Mouse (Mus musculus) hindbrain, embryonic 12.5 days (tissue): Measurements from ENCODE around the gene Ywhab. TPM values are rescaled to one million over a fixed set of nuclear protein-coding genes. Genes with fewer than 3 reads are reported as not detected.
A peak's percentile ranks its signal among the peaks of the same experiment; 100 is the strongest.

Source experiments
- ATAC-seq: fragments of 200-750 bp; cut with Nextera tagmentation; 2 replicates; pipeline ENCODE4 v1.8.0; 2017; ENCODE audit warnings: moderate TSS enrichment; ENCODE audit not compliant: low FRiP score
- H3K27ac ChIP-seq: fragments of 300-500 bp; sonication (generic); 2 replicates; pipeline ENCODE4 v1.5.1; 2016; ENCODE audit warnings: mild to moderate bottlenecking
- H3K27me3 ChIP-seq: fragments of 300-500 bp; sonication (generic); 2 replicates; pipeline ENCODE4 v1.6.1; 2016; ENCODE audit warnings: mild to moderate bottlenecking
- H3K36me3 ChIP-seq: fragments of 300-500 bp; sonication (generic); 2 replicates; pipeline ENCODE4 v1.6.1; 2016; ENCODE audit warnings: mild to moderate bottlenecking
- H3K4me1 ChIP-seq: fragments of 300-500 bp; sonication (generic); 2 replicates; pipeline ENCODE4 v1.6.1; 2016
- H3K4me2 ChIP-seq: fragments of 300-500 bp; sonication (generic); replicated peaks from 2 replicates; pipeline ENCODE4 v1.6.1; 2016; ENCODE audit warnings: mild to moderate bottlenecking
- H3K4me3 ChIP-seq: fragments of 300-500 bp; sonication (generic); 2 replicates; pipeline ENCODE4 v1.5.1; 2016; ENCODE audit warnings: mild to moderate bottlenecking
- H3K9ac ChIP-seq: fragments of 300-500 bp; sonication (generic); 2 replicates; pipeline ENCODE4 v1.6.1; 2016; ENCODE audit warnings: mild to moderate bottlenecking, moderate library complexity
- H3K9me3 ChIP-seq: fragments of 300-500 bp; sonication (generic); replicated peaks from 2 replicates; pipeline ENCODE4 v1.6.1; 2016; ENCODE audit warnings: mild to moderate bottlenecking
- WGBS: fragments of 180-500 bp; shearing (Covaris S2); methylation state at CpG from one replicate; pipeline ENCODE4 v1.1.7; 2016; 5-methylcytosine and 5-hydroxymethylcytosine counted together
- polyA plus RNA-seq: library from polyadenylated mRNA; unstranded; fragments of >200 nt; fragmentation: Nextera tagmentation; extraction: Ambion mirVana; gene quantifications from 2 replicates; pipeline ENCODE4 v1.2.1, GENCODE M21; 2016

Ywhab gene
- polyA plus RNA-seq, 1 experiment from 2014 or later: 355 TPM

DNA sequence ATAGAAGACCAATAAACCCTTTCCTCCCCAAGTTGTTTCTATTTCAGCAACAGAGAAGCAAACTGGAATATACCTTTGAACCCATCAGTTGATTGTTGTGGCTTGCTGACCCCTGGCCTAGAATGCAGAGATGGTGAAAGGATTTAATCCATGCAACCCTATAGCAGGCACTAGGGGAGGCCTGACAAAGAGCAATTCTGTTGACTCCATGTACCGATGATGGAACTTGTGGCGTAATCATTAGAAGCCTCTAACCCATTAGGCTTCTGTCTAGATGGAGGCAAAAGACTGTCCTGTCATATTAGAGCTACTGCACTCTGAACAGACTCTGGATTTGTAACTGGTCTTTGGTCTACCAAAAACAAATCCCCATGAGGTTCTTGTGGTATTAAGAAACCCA, 1.9 kb upstream of the Ywhab start:
- Histone ChIP-seq H3K27ac (no peak overlapping the region), H3K9me3 (no peaks in the 10 kb centered on the region), H3K4me2 (no peak overlapping the region), H3K4me3 (no peak overlapping the region), H3K9ac (no peak overlapping the region), H3K36me3 (peaks cover 2% of the 10 kb centered on the region; the same call in 1 of the 2 replicates), H3K27me3 (no peaks in the 10 kb centered on the region), H3K4me1 (peaks cover 21% of the 10 kb centered on the region)
- ATAC-seq: no peak
- WGBS: 96% methylated on average over 2 of the region's 2 CpGs

DNA sequence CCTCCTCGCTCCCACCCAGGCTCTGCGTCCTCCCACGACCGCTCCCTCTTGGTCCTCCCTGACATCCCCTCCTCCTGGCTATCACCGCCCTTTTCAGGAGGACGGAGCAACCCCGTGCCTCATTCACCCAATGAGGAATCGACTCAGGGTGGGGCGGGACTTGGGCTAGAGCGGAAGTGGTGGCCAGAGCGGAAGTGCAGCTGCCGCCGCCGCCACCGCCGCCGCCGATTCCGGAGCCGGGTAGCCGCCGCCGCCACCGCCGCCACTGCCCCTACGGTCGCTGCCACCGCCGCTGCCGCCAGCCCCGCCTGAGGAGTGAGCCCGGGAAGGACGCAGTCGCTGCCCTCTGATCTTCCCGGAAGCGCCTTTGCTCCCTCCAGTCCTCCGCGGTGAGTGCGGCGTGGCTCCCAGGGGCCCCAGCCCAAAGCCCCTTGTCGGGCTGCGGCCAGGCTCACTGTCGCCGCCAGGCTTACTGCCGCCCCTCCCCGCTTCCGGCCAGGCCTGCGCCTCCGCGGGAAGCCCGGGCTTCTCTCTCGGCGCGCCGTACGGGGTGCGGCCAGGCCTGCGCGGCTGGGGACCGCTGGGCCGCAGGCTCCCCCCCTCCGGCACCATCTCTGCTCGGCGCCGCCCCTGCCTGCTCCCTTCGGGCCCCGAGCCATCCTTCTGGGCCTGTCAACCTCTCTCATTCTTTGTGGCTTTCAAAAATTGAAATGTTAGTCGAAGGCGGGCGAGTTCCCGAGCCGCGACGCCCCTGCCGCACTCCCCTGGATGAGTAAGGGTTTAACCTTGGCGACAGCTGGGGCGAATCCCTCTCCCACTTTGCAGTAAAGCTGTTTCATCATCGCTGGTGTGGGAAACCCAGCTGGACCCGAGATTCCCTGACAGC, 460 bp downstream of the Ywhab start:
- H3K36me3 ChIP-seq: peaks cover 6% of the 10 kb centered on the region; the same call in 1 of the 2 replicates
- H3K9ac ChIP-seq: peak overlapping the region; percentile 98
- H3K9me3 ChIP-seq: no peaks in the 10 kb centered on the region
- peak overlapping the region; percentile 78 for H3K4me2 ChIP-seq
- no peaks in the 10 kb centered on the region for H3K27me3 ChIP-seq
- WGBS: under 1% methylated on average over 77 of the region's 79 CpGs
- peak overlapping the region; percentile 99 for H3K4me3 ChIP-seq
- H3K4me1 ChIP-seq: peaks cover 24% of the 10 kb centered on the region
- peak; percentile 100 for ATAC-seq
- peak overlapping the region; percentile 96 for H3K27ac ChIP-seq

DNA sequence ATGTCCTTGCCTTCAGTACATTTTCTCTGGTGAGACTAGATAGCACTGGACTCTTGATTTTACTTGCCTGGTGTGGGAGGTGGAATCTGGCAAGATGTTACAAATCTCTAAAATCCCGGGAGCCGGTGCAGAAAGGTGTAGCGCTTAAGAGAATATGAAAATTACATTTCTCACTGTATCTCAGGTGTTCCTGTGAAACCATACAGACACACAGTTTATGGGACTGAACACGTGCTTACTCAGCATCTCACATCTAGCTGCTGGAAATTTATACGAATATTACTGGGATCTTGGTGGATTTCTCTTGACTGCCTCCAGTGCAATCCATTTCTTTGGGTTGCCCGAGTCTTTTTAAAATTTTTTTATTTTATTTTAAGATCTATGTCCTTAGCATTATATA, 1.5 kb downstream of the Ywhab start:
- 80% methylated on average over 6 of the region's 6 CpGs for WGBS
- no peak for ATAC-seq
- peak overlapping the region; percentile 99 for H3K4me3 ChIP-seq
- peak overlapping the region; percentile 78 for H3K4me2 ChIP-seq
- H3K9ac ChIP-seq: peak overlapping the region; percentile 98
- peaks cover 24% of the 10 kb centered on the region for H3K4me1 ChIP-seq
- H3K36me3 ChIP-seq: peaks cover 6% of the 10 kb centered on the region; the same call in 1 of the 2 replicates
- H3K27ac ChIP-seq: no peak overlapping the region
- no peaks in the 10 kb centered on the region for H3K9me3 ChIP-seq
- no peaks in the 10 kb centered on the region for H3K27me3 ChIP-seq

DNA sequence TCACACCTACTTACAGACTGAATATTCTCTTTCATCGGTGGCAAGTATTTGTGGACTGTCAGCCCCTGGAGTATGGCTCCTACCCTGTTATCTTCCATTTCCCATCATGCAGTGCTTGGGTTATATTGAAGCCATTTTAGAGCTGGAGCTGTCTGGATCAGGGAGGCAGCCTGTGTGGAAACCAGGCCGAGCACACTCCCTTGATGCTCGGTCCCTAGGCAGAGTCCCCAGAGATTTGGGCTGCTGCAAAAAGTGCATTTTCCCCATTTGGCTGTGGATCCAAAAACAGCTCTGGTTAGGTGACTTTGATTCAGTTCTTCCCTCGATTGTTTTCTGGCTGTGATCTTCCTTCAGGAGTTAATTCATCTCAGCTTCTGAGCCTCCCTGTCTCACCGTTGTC, 2.1 kb downstream of the Ywhab start:
- no peak for ATAC-seq
- H3K27ac ChIP-seq: no peak overlapping the region
- no peak overlapping the region for H3K4me3 ChIP-seq
- H3K27me3 ChIP-seq: no peaks in the 10 kb centered on the region
- H3K4me1 ChIP-seq: peaks cover 24% of the 10 kb centered on the region
- 79% methylated on average over 5 of the region's 5 CpGs for WGBS
- peaks cover 6% of the 10 kb centered on the region; the same call in 1 of the 2 replicates for H3K36me3 ChIP-seq
- H3K9ac ChIP-seq: no peak overlapping the region
- H3K9me3 ChIP-seq: no peaks in the 10 kb centered on the region
- H3K4me2 ChIP-seq: peak overlapping the region; percentile 27

DNA sequence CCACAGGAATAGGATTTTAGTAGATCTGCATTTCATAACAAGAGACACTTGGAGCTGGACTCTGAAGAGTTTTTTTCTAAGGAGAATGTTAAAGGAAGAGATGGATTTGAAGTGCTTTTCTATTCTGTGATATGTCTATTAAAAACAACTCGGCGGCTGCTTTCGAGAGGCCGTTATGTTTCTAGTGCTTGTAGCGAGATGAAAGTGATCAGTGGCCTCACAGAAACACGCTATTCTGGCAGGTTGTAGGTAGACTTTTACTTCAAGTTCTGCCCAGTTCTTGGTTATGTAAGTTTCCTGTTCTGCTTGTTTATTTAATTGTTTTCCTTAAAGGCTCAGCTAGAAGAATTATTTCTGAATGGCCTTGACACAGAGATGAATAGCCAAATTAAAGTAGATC, 4.2 kb downstream of the Ywhab start:
- H3K4me3 ChIP-seq: no peak overlapping the region
- no peak overlapping the region for H3K4me2 ChIP-seq

DNA sequence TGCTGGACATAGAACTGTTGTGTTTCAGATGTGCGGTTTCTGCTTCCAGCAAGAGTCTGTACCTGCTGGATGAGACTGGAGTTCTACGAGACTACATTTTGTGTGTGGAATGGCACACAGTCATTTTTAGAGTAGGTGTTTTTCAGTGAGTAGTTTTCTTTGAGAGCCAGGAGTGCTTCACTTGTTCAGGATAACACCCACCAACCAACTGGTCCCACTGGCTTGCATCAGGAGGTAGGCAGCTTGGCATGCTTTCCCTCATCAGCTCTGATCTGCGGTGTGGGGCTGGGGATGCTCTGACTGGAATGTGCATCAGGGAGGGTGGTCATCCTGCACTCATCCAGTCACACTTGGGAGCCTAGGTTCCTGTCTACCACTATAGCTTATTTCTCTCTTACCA, 7.9 kb downstream of the Ywhab start:
- Histone ChIP-seq H3K4me2 (no peak overlapping the region), H3K27me3 (no peaks in the 10 kb centered on the region), H3K9ac (no peak overlapping the region), H3K4me1 (peaks cover 17% of the 10 kb centered on the region), H3K36me3 (peaks cover 6% of the 10 kb centered on the region; the same call in 1 of the 2 replicates), H3K9me3 (no peaks in the 10 kb centered on the region), H3K4me3 (no peak overlapping the region), H3K27ac (no peak overlapping the region)
- WGBS: 95% methylated on average over 3 of the region's 3 CpGs
- ATAC-seq: no peak

More for the DNA sequence above, 4.2 kb downstream of the Ywhab start:
- 96% methylated on average over 6 of the region's 6 CpGs for WGBS
- Histone ChIP-seq H3K9ac (no peak overlapping the region), H3K9me3 (no peaks in the 10 kb centered on the region), H3K4me1 (peaks cover 23% of the 10 kb centered on the region), H3K27ac (no peak overlapping the region), H3K27me3 (no peaks in the 10 kb centered on the region), H3K36me3 (peaks cover 6% of the 10 kb centered on the region; the same call in 1 of the 2 replicates)
- no peak for ATAC-seq

DNA sequence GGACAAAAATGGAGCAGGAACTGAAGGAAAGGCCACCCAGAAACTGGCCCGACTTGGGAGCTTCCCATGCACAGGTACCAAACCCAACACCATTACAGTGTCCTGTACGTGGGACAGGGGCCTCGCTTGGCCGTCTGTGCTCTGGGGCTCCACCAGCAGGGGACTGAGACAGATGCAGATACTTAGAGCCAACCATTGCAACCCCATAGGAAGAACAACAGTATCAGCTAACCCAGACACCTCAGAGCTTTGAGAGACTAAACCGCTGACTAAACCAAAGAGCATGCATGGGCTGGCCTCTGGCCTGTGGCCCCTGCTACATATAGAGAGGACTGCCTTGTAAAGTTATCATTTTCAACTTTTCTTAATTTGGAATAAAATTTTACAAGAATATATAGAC, 9.7 kb downstream of the Ywhab start:
- Histone ChIP-seq H3K27me3 (no peaks in the 10 kb centered on the region), H3K9ac (no peak overlapping the region), H3K4me1 (peaks cover 20% of the 10 kb centered on the region), H3K9me3 (no peaks in the 10 kb centered on the region), H3K4me2 (no peak overlapping the region), H3K36me3 (no peaks in the 10 kb centered on the region), H3K4me3 (no peak overlapping the region), H3K27ac (no peak overlapping the region)
- 77% methylated on average over 5 of the region's 5 CpGs for WGBS
- no peak for ATAC-seq

DNA sequence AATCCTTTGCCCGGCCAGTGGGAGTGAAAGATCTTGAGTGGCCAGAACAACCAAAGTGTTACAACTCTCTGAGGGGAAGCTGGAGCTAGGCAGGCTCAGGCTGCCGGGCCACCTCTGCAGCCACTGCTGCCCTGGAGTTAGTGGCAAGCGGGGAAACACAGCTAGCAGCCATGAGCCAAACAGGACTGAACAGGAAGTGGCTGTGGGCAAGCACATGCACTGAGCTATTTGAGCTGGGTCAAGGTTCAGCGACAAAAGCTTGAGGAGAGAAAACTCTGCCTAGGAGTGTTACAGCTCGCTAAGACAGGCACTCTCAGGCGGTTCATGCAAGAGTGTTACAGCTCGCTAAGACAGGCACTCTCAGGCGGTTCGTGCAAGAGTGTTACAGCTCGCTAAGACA, 12.2 kb downstream of the Ywhab start:
- H3K36me3 ChIP-seq: peaks cover 6% of the 10 kb centered on the region; the same call in 1 of the 2 replicates
- no peaks in the 10 kb centered on the region for H3K9me3 ChIP-seq
- no peak overlapping the region for H3K27ac ChIP-seq
- no peaks in the 10 kb centered on the region for H3K27me3 ChIP-seq
- no peak overlapping the region for H3K9ac ChIP-seq
- H3K4me2 ChIP-seq: no peak overlapping the region
- no peak overlapping the region for H3K4me3 ChIP-seq
- peaks cover 17% of the 10 kb centered on the region for H3K4me1 ChIP-seq
- no peak for ATAC-seq
- 70% methylated on average over 10 of the region's 10 CpGs for WGBS

DNA sequence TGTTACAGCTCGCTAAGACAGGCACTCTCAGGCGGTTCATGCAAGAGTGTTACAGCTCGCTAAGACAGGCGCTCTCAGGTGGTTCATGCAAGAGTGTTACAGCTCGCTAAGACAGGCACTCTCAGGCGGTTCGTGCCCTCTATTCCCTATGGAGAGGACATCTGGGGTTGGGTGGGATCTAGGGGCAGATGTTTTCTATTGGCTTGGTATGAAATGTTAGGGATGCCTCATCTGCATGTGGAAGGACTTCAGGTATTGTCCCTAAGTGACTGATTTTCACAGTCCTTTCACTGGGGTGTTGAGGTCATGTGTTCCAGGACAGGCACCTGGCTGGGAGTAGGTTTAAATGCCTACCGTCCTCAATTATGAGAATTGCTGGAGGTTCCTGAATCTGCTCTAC, 12.8 kb downstream of the Ywhab start:
- ATAC-seq: no peak
- H3K9me3 ChIP-seq: no peaks in the 10 kb centered on the region
- peaks cover 12% of the 10 kb centered on the region for H3K36me3 ChIP-seq
- no peak overlapping the region for H3K27ac ChIP-seq
- no peaks in the 10 kb centered on the region for H3K27me3 ChIP-seq
- peaks cover 17% of the 10 kb centered on the region for H3K4me1 ChIP-seq
- no peak overlapping the region for H3K4me2 ChIP-seq
- 88% methylated on average over 8 of the region's 8 CpGs for WGBS
- H3K9ac ChIP-seq: no peak overlapping the region
- H3K4me3 ChIP-seq: no peak overlapping the region

DNA sequence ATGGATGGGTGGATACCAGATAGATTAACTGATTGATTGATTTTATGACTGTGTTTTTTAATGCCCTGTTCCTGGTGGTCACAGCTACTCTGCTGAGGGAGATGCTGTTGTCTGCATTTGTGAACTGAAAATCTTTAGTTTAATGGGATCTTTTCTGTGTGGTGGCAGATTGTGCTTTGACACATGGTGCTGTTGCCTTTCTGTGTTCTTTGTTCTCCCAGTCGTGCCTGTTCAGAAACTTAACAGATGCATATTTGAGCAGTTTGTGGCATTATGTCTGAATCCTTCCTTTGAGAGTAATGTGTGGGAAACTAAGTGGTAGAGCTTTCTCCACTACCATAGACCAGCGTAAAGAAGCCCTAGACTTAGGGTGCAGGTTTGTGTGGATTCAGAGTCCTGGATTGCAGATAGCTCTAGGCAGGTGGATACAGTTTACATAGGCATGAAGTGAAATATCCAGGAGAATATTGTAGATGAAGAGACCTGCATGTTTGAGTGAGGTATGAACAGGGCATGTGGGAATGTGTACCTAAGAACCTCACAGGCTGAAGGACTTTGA, 13.3 kb downstream of the Ywhab start:
- H3K27me3 ChIP-seq: no peaks in the 10 kb centered on the region
- no peak for ATAC-seq
- H3K4me2 ChIP-seq: no peak overlapping the region
- 71% methylated on average over 2 of the region's 2 CpGs for WGBS
- H3K27ac ChIP-seq: no peak overlapping the region
- H3K4me1 ChIP-seq: peaks cover 17% of the 10 kb centered on the region
- no peaks in the 10 kb centered on the region for H3K9me3 ChIP-seq
- H3K36me3 ChIP-seq: peaks cover 15% of the 10 kb centered on the region
- H3K9ac ChIP-seq: no peak overlapping the region
- no peak overlapping the region for H3K4me3 ChIP-seq

DNA sequence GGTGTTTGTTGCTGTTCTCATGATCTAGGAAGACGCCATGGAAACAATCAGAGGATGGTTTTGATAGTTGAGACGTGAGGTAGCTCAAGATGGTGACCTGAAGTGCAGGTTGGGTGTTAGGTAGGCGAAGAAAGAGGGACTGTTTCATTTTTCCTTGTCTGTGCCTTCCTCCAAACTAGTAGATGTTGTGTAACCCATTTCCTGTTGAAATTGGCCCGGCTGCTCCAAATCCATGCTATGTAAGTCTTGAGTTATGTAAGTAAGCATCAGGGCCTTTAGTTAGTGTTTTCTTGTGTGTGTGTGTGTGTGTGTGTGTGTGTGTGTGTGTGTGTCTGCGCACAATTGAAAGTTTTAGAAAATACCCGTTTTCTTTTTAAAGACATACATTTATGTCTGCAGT, 14.5 kb downstream of the Ywhab start:
- Histone ChIP-seq H3K4me3 (no peak overlapping the region), H3K9me3 (no peaks in the 10 kb centered on the region), H3K27ac (no peak overlapping the region), H3K9ac (no peak overlapping the region), H3K36me3 (peaks cover 24% of the 10 kb centered on the region), H3K27me3 (no peaks in the 10 kb centered on the region), H3K4me1 (peaks cover 17% of the 10 kb centered on the region), H3K4me2 (no peak overlapping the region)
- ATAC-seq: no peak
- 87% methylated on average over 6 of the region's 6 CpGs for WGBS

DNA sequence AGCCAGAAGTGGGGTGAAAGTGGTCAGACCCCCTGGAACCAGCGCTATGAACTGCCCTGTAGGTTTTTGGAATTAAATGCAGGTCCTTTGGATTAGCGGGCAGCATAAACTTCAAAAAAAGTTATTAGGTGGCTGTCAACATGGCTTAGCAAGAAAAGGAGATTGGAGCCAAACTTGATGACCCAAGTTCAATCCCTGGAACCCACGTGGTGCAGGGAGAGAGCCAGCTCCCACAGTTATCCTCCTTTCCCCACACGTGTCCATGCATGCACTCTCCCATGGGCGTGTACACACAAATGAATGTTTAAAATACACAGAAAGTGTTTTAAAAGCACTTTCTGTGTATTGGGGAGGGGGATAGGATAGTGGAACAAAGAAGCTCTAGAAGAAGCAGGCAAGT, 15.7 kb downstream of the Ywhab start:
- Histone ChIP-seq H3K4me2 (no peak overlapping the region), H3K27me3 (no peaks in the 10 kb centered on the region), H3K36me3 (peaks cover 36% of the 10 kb centered on the region), H3K4me1 (peaks cover 12% of the 10 kb centered on the region), H3K9me3 (no peaks in the 10 kb centered on the region), H3K9ac (no peak overlapping the region), H3K4me3 (no peak overlapping the region), H3K27ac (no peak overlapping the region)
- ATAC-seq: no peak
- 95% methylated on average over 5 of the region's 5 CpGs for WGBS
